Mouse (Mus musculus): Measurements from ENCODE around the gene Thy1.

- TF ChIP-seq CTCF (IDR thresholded peaks at IDR 0.05; ENCODE audit: extremely low read depth, insufficient read depth, low read length): no peak
- no peak for TF ChIP-seq POLR2A (IDR thresholded peaks at IDR 0.05; ENCODE audit: extremely low read depth, insufficient read depth, low read length)
Observed at GRCm38 (mm10) chr9:44095781-44096180, 52.6 kb downstream of the Thy1 start.
